Mouse (Mus musculus) testis, postnatal 10 days (tissue): ENCODE measurements around the gene Gm609.
"Not testable (repeated sequence)": the region's sequence is repeated elsewhere in the genome, so short reads cannot be mapped to it uniquely, and the experiment has no call there.

Experiments used
- DNase-seq: peaks from one replicate; pipeline ENCODE4 v3.0.0; 2021; ENCODE audit warnings: low spot score

Gm609 gene

GRCm38 (mm10) chr16:45492927-45493326 is at the start of gene Gm609:
Gene Gm609, minus strand, starts transcription at chr16:45492969.
- DNase-seq: no peak

GRCm38 (mm10) chr16:45542108-45542507 is 49.3 kb upstream of the Gm609 start:
- DNase-seq: no peak

DNA sequence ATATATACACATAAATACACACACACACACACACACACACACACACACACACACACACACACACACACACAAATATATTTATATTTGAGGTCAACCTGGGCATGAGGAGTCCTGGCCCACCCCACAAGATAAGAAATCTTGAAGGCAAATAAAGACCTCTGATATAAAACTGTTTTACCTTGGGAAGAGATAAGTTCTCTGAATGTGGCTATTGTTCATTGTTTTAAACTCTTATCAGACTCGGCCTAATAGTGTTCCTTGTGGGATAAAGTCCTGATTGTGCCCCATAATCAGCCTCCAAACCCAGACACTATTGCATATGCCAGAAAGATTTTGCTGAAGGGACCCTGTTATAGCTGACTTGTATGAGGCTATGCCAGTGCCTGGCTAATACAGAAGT is 45.6 kb upstream of the Gm609 start:
- not testable (repeated sequence) for DNase-seq

GRCm38 (mm10) chr16:45535009-45535408 is 42.2 kb upstream of the Gm609 start, which contains the start of gene Slc9c1:
Gene Slc9c1, plus strand, starts transcription at chr16:45535309.
- no peak for DNase-seq

DNA sequence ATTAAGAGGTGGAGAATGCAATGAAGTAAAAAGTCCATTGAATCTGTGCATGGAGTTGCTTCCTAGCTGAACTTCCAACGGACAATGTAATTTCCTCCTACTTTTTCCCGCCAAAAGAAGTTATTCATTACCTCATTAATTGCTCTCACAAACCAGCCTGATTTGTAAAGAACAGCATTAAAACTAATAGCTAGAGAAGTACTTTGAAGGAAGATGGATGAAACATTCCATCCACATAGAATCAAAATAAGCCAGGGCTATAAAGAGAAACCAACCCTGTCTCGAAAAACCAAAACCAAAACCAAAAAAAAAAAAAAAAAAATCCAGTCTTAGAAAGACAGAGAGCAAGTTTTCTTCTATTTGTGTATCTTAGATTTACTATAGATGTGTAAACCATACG is 39.2 kb upstream of the Gm609 start, which contains the start of gene Gm17783:
Gene Gm17783 (minus strand): TSS at position 101 of the 400 bp plus-strand sequence.
- no peak for DNase-seq

- no peak for DNase-seq
These were observed 32.8 kb upstream of the Gm609 start for GRCm38 (mm10) chr16:45525551-45525950.

- DNase-seq: no peak
These were observed 2.6 kb upstream of the Gm609 start for GRCm38 (mm10) chr16:45495326-45495725.

DNA sequence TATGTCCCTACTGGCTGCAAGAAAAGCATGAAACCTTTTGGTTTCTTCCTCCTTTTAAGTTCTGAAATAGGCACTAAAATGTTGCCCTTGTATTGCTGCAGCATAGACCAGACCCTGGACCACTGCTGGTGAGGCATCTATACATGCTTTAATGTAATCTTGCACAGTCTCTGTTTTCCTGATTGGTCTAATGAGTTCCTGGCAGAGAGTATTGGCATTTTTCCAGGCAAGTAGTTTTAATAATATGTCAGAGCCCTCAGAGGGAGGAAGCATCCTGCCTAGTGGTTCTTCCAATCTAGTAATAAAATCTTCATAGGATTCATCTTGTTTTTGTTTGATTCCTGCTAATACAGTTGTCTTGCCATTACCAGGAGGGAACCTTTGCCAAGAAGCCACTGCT is 15.8 kb downstream of the Gm609 start:
- no peak for DNase-seq

GRCm38 (mm10) chr16:45471836-45472235 is 20.9 kb downstream of the Gm609 start:
- DNase-seq: not testable (repeated sequence)

GRCm38 (mm10) chr16:45454762-45455161 is 38.0 kb downstream of the Gm609 start:
- DNase-seq: no peak

GRCm38 (mm10) chr16:45437230-45437739 is 55.5 kb downstream of the Gm609 start:
- no peak for DNase-seq

GRCm38 (mm10) chr16:45435591-45435990 is 57.2 kb downstream of the Gm609 start:
- DNase-seq: no peak

GRCm38 (mm10) chr16:45427651-45428050 is 65.1 kb downstream of the Gm609 start:
- peak; percentile 53 for DNase-seq

- no peak for DNase-seq
These were observed 79.3 kb downstream of the Gm609 start for GRCm38 (mm10) chr16:45413497-45413896.

GRCm38 (mm10) chr16:45409064-45409446 is 83.7 kb downstream of the Gm609 start:
- DNase-seq: not testable (repeated sequence)

- DNase-seq: peak; percentile 65
These were observed 84.2 kb downstream of the Gm609 start, which contains the start of gene Cd200 for GRCm38 (mm10) chr16:45408425-45409063. Gene Cd200, minus strand, starts transcription at chr16:45409053.

- no peak for DNase-seq
These were observed 84.9 kb downstream of the Gm609 start for GRCm38 (mm10) chr16:45407645-45408400.

GRCm38 (mm10) chr16:45407091-45407490 is 85.7 kb downstream of the Gm609 start:
- DNase-seq: no peak

DNA sequence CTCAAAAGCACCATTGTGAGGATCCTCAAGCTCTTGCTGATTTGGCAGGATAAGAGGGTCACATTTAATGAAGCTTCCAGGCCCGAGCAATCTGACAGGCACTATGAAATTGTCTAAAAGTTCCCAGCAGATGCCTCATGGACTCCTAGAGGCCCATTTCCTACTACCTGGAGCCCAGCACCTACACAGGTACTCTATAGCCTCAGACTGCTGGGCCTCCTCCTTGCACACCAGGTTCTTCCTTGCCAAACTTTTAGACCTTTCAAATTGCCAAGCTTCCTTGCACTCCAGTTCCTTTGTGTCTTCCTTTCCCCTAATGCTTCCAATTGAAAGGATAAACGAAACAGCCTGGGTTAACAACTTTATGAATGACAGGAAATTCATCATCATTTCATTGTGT is 89.8 kb downstream of the Gm609 start:
- no peak for DNase-seq

DNA sequence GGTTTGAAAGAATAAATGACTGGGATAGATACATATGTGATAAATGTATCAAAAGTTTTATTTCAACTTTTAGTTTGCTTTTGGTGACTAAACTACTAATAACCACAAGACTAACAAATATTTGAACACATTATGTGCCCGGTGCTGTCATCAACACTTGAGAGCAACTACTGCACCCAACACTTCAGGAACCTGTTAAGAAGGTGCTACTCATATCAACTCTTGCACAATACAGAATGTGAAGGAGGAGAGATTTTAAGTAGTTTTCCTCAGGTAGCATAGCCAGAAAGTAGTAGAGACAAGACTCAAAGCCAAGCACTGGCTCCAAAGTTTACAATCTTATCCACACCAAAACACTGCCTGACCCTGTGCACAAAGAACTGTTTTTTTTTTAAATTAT is 90.7 kb downstream of the Gm609 start:
- no peak for DNase-seq

DNA sequence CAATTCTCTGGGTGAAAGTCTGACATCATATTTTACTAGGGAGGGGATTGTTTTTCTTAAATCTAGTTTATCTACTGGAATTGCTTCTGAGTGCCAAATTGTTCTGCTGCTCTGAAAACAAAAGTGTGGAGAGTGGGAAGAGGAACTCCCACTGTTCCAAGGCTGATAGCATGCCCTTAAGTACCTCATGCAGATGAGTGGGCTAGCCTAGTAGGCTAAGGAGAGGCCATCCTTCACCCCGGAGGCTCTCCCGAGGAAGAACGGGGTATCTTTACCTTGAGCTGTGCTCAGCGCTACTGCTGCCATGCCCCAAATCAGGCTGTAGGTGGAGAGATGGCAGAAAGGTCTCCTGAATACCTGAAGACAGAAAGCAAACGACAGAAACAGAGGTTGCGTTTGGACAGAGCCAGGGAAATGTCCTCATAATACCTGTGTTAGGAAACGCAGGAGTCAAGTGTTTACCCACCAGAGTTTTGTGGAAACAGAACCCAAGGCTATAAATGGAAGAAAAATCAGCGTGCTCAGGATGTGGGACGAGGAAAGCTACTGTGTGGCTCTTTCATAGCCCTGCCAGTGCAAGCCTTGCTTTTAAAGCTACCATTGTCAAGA is 92.7 kb downstream of the Gm609 start:
- no peak for DNase-seq

GRCm38 (mm10) chr16:45399411-45399810 is 93.4 kb downstream of the Gm609 start:
- DNase-seq: no peak

DNA sequence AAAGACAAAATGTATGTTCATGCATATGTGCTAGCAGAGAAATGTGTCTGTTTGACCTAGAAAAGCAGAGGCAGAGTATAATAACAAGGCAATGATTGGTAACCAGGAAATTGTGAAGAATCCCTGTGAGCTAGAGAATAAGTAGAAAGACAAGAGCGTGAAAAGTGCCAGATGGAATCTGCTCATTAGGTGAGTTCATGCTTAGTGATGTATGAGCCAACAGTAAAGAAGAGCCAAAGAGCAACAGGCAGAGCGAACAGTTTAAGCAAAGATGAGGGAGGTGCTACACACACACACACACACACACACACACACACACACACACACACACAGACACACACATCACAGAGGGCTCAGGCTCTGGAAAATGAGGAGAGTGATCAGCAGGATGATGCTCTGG is 95.3 kb downstream of the Gm609 start:
- no peak for DNase-seq
